Mouse (Mus musculus) liver, postnatal 0 days (tissue): ENCODE measurements at regions not wholly inside any gene's neighbourhood (a gene's known extent, or its start where the extent isn't known, plus 50 kb on each side); places are given as distances from the start of the nearest gene placed in this dataset.

Experiments used
- CTCF ChIP-seq: sonication (generic); IDR thresholded peaks from 2 replicates; pipeline ENCODE4 v1.5.1; 2016; ENCODE audit warnings: antibody characterized with exemption, low read depth
- EP300 ChIP-seq: IDR thresholded peaks from 2 replicates; pipeline ENCODE4 v1.6.1; 2016; ENCODE audit warnings: antibody characterized with exemption, low read depth, mild to moderate bottlenecking

GRCm38 (mm10) chr9:61830236-61830635 lies 84.1 kb downstream of the Rplp1 start:
- TF ChIP-seq EP300 (no peak), CTCF (peak; percentile 84)
